Mouse (Mus musculus) heart, embryonic 12.5 days (tissue): Measurements from ENCODE around the gene Tex12. TPM values are rescaled to one million over a fixed set of nuclear protein-coding genes. Genes with fewer than 3 reads are reported as not detected.

ENCODE experiments used
- ATAC-seq: fragments of 200-750 bp; cut with Nextera tagmentation; 2 replicates; pipeline ENCODE4 v1.8.0; 2017; ENCODE audit warnings: moderate TSS enrichment, moderate library complexity; ENCODE audit not compliant: insufficient number of reproducible peaks, low FRiP score
- H3K27ac ChIP-seq: fragments of 300-500 bp; sonication (generic); 2 replicates; pipeline ENCODE4 v1.5.1; 2016; ENCODE audit warnings: mild to moderate bottlenecking, moderate library complexity; ENCODE audit not compliant: poor library complexity, severe bottlenecking
- H3K27me3 ChIP-seq: fragments of 300-500 bp; sonication (generic); replicated peaks from 2 replicates; pipeline ENCODE4 v1.6.1; 2016; ENCODE audit warnings: mild to moderate bottlenecking, moderate library complexity
- H3K36me3 ChIP-seq: fragments of 300-500 bp; sonication (generic); 2 replicates; pipeline ENCODE4 v1.6.1; 2016; ENCODE audit warnings: mild to moderate bottlenecking, moderate library complexity
- H3K4me1 ChIP-seq: fragments of 300-500 bp; sonication (generic); replicated peaks from 2 replicates; pipeline ENCODE4 v1.6.1; 2016; ENCODE audit warnings: mild to moderate bottlenecking
- H3K4me2 ChIP-seq: fragments of 300-500 bp; sonication (generic); 2 replicates; pipeline ENCODE4 v1.6.1; 2016; ENCODE audit warnings: mild to moderate bottlenecking, moderate library complexity
- H3K4me3 ChIP-seq: fragments of 300-500 bp; sonication (generic); 2 replicates; pipeline ENCODE4 v1.5.1; 2016; ENCODE audit warnings: mild to moderate bottlenecking
- H3K9ac ChIP-seq: fragments of 300-500 bp; sonication (generic); 2 replicates; pipeline ENCODE4 v1.6.1; 2016; ENCODE audit warnings: mild to moderate bottlenecking, moderate library complexity
- H3K9me3 ChIP-seq: fragments of 300-500 bp; sonication (generic); replicated peaks from 2 replicates; pipeline ENCODE4 v1.6.1; 2016; ENCODE audit warnings: mild to moderate bottlenecking, moderate library complexity
- WGBS: fragments of 180-500 bp; shearing (Covaris S2); methylation state at CpG from one replicate; pipeline ENCODE4 v1.1.7; 2016; 5-methylcytosine and 5-hydroxymethylcytosine counted together
- polyA plus RNA-seq: library from polyadenylated mRNA; unstranded; fragments of >200 nt; fragmentation: Nextera tagmentation; extraction: Ambion mirVana; gene quantifications from 2 replicates; pipeline ENCODE4 v1.2.1, GENCODE M21; 2016

Tex12 gene
- polyA plus RNA-seq = 0.22 TPM in 1 of 2 replicates, not detected in the other

DNA sequence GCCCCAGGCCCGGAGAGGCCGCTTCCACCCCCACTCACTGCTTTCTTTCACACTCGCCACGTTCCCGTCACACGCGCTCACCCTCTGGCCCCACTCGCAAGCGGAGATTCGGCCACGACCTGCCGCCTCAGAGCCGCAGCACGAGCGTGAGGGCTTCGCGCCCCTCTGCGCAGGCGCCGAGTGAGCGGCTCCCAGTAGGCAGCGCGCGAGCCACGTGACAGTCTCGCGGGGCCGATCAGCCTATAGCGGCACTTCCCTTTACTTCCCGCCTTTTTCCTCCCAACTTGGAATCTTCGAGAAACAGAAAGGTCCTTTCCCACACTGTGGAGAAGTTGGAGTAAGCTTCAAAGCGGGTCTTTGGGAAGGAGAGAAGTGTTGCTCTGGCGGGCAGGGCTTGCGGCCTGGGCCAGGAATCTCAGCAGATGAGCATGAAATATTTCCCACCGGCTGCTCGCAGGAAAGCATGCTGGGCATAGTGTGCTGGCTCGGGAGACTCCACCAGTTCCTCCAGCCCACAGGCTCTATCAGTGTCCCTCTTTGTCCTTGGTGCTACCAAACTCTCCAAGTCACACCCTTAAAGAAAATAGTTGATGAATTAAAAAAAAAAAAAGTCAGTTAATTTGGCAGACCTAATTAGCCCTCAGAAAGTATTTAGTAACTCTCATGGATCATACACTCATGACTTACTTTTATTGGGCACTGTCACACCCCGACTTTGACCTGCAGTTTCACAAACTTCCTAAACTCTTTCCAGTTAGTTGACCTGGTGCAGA lies at the start of gene Tex12:
Gene Tex12 (minus strand): TSS at position 181 of the 773 bp plus-strand sequence.
- Histone ChIP-seq H3K9me3 (peaks cover 7% of the 10 kb centered on the region), H3K4me3 (no peak within 1 kb of the TSS), H3K36me3 (no peaks in the 10 kb centered on the region), H3K9ac (no peak within 1 kb of the TSS), H3K4me1 (peaks cover 8% of the 10 kb centered on the region; the same call in 1 of the 2 replicates), H3K4me2 (no peak within 1 kb of the TSS), H3K27ac (no peak within 1 kb of the TSS), H3K27me3 (no peaks in the 10 kb centered on the region; the same call in 1 of the 2 replicates)
- ATAC-seq = no peak
- WGBS = 79% methylated on average over 38 of the region's 38 CpGs

DNA sequence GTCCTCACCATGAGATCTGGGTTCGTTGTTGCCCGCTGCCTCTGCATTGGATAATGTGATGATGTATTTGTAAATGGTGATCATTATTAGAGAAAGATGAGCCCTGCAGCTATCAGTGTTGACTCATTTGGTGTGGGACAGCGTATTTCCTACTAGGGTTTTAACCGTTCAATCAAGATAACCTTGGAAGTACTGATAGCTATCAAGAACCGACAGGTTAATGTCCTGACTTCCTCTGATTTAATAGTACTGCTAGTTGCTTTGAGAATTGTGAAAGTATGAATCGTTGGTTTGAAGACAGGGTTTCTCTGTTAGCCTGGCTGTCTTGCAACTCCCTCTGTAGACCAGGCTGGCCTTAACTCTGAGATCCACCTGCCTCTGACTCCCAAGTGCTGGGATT lies 43.2 kb upstream of the Tex12 start:
- Histone ChIP-seq H3K4me2 (peak overlapping the region; percentile 76), H3K27me3 (no peaks in the 10 kb centered on the region), H3K4me1 (peaks cover 37% of the 10 kb centered on the region), H3K4me3 (peak overlapping the region; percentile 91), H3K27ac (peak overlapping the region; percentile 91), H3K9me3 (no peaks in the 10 kb centered on the region), H3K9ac (peak overlapping the region; percentile 91), H3K36me3 (peaks cover 47% of the 10 kb centered on the region)
- 4% methylated on average over 6 of the region's 6 CpGs for WGBS
- peak; percentile 8 for ATAC-seq

DNA sequence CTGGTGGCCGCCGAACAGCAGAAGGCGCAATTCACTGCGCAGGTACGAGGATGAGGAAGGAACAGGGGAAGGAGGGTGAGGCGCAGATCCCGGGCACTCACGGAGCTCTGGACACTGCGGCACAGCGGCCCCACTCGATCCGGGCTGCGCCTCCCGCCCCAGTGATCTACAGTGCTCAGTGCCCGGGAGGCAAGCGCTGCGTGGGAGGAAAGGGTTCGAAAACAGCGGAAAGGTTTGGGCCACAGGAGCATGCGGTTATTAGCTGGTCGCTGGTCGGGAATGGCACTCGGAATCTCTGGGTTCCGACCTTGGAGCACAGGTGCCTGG lies 42.8 kb upstream of the Tex12 start:
- Histone ChIP-seq H3K36me3 (peaks cover 48% of the 10 kb centered on the region), H3K4me1 (peaks cover 37% of the 10 kb centered on the region), H3K4me3 (peak overlapping the region; percentile 91), H3K4me2 (peak overlapping the region; percentile 76), H3K27me3 (no peaks in the 10 kb centered on the region), H3K27ac (peak overlapping the region; percentile 91), H3K9me3 (no peaks in the 10 kb centered on the region), H3K9ac (peak overlapping the region; percentile 91)
- WGBS = 0% methylated on average over 24 of the region's 24 CpGs
- peak; percentile 87 for ATAC-seq

DNA sequence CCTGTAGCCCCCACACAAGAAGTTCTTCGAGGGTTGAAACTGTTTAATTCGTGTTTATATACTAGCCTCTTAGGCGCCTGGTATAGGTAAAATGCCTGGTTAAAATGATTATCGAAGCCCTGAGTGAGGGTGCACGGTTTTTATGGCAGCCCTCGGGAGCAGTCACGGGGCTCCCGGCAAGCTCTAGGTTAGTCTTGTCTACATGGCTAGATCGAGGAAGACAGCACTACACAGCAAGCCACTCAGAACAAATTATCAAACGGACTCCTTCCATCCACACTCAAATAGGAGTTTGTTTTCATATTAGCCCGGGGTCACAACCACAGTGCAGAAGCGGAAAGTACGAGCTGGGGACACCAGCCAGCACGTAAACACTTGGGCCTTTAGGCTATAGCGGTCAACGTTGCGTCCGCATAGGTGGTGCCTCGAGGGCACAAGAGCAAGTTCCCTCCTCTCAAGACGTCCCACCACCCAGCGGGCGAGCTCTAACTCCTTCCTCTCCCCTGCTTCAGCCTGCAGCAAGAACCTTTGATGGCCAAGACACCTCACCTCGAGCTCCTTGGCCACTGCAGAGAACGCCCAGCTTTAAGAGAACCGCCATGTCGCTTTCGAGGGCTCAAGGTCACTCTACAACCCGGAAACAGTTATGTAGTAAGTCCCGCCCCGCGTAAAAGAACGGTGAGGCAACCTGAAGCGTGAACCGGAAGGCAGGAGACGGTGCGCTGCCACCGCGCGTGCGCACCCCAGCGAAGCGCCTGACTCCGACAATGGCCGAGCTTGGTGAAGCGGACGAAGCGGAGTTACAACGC lies 42.3 kb upstream of the Tex12 start, which contains the start of the genes Sdhd and Timm8b:
Gene Sdhd (minus strand): TSS at position 624 of the 809 bp plus-strand sequence.
Gene Timm8b (plus strand): TSS at position 722 of the 809 bp plus-strand sequence.
- Histone ChIP-seq H3K27me3 (no peaks in the 10 kb centered on the region), H3K9ac (peak within 1 kb of the TSS; percentile 91), H3K27ac (peak within 1 kb of the TSS; percentile 91), H3K4me1 (peaks cover 37% of the 10 kb centered on the region), H3K4me2 (peak within 1 kb of the TSS; percentile 76), H3K4me3 (peak within 1 kb of the TSS; percentile 91), H3K36me3 (peaks cover 49% of the 10 kb centered on the region), H3K9me3 (no peaks in the 10 kb centered on the region)
- ATAC-seq = peak; percentile 97
- under 1% methylated on average over 48 of the region's 48 CpGs for WGBS

DNA sequence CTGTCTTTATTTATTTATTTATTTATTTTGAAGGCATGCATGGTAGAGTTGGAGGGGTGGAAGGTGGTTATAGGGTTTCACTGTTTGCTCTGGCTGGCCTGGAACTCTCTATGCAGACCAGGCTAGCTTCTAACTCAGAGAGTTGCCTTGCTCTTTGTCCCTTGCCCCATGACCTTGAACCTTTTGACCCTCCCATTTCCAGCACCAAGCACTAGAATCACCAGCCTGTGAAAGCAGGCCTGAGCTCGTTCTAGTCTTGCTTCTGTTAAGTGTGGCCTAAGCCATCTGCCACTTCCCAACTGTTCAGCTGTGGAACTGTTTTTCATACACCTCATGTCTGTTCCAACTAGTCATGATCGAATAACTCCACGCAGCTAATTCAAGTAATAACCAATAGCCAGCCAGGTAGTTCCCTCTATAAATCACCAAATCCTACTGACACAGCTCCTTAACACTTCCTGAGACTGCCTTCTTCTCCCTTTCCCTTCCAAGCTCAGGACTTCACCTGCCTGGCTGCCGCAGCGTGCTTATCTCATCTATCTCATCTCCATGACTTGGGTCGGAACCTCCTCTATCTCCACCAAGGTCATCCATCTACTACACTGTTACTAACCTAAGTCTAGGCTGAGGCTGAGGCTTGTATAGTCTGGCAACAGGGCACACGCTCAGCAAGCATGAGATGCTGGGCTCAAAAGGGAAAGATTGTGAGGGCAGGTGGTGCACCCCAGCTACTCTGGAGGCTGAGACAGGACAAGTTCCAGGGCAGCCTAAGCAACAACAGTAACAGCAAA lies 41.1 kb upstream of the Tex12 start:
- peaks cover 50% of the 10 kb centered on the region for H3K36me3 ChIP-seq
- H3K27ac ChIP-seq = 0 out of 2 replicates have a peak overlapping the region, but pooled peaks have one; percentile 43
- peak overlapping the region; percentile 76 for H3K4me2 ChIP-seq
- H3K4me3 ChIP-seq = peak overlapping the region; percentile 91
- no peaks in the 10 kb centered on the region for H3K27me3 ChIP-seq
- ATAC-seq = no peak
- H3K9ac ChIP-seq = peak overlapping the region; percentile 91
- no peaks in the 10 kb centered on the region for H3K9me3 ChIP-seq
- 72% methylated on average over 7 of the region's 7 CpGs for whole genome bisulfite sequencing
- H3K4me1 ChIP-seq = peaks cover 37% of the 10 kb centered on the region

DNA sequence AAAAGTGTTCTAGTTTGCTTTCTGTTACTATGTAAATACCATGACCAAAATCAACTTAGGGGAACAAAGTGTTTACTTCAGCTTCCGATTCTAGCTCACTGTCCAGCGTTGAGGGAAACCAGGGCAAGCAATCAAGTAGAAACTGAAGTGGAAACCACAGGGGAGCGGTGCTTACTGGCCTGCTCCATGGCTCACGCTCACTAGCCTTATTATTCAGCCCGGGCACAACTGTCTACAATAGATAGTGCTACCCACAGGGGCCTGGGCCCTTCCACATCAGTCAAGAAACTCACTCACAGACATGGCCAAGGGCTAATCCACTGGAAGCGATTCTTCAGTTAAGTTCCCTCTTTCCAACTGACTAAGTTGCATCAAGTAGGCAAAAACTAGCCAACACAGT lies 40.4 kb upstream of the Tex12 start:
- peak overlapping the region; percentile 35 for H3K9ac ChIP-seq
- H3K27ac ChIP-seq = peak overlapping the region; percentile 6; the same call in 1 of the 2 replicates
- peak overlapping the region; percentile 91 for H3K4me3 ChIP-seq
- no peak for ATAC-seq
- 65% methylated on average over 6 of the region's 6 CpGs for WGBS
- peaks cover 37% of the 10 kb centered on the region for H3K4me1 ChIP-seq
- H3K9me3 ChIP-seq = no peaks in the 10 kb centered on the region
- H3K27me3 ChIP-seq = no peaks in the 10 kb centered on the region
- H3K36me3 ChIP-seq = peaks cover 51% of the 10 kb centered on the region
- H3K4me2 ChIP-seq = peak overlapping the region; percentile 76

DNA sequence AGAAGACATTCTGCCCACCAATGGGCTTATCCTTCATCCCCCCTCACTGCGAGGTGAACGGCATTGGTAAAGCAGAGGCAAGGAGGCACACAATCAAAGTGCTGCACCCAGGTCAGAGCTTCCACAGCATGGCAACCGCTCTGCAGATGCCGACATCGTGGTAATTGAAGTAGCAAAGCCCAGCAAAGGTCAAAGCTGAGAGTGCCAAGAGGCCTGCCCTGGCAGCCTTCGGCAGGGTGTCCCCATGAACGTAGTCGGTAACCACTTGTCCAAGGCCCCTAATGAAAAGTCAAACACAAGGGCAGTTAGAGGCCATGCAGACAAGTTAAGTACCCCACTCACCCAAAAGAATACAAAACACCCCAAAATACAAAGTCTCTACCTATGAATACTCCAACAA lies 35.8 kb upstream of the Tex12 start:
- Histone ChIP-seq H3K27ac (no peak overlapping the region), H3K4me3 (no peak overlapping the region), H3K9ac (no peak overlapping the region), H3K36me3 (peaks cover 55% of the 10 kb centered on the region), H3K4me2 (no peak overlapping the region), H3K27me3 (no peaks in the 10 kb centered on the region), H3K9me3 (no peaks in the 10 kb centered on the region), H3K4me1 (peaks cover 17% of the 10 kb centered on the region)
- ATAC-seq = no peak
- 92% methylated on average over 8 of the region's 8 CpGs for WGBS

DNA sequence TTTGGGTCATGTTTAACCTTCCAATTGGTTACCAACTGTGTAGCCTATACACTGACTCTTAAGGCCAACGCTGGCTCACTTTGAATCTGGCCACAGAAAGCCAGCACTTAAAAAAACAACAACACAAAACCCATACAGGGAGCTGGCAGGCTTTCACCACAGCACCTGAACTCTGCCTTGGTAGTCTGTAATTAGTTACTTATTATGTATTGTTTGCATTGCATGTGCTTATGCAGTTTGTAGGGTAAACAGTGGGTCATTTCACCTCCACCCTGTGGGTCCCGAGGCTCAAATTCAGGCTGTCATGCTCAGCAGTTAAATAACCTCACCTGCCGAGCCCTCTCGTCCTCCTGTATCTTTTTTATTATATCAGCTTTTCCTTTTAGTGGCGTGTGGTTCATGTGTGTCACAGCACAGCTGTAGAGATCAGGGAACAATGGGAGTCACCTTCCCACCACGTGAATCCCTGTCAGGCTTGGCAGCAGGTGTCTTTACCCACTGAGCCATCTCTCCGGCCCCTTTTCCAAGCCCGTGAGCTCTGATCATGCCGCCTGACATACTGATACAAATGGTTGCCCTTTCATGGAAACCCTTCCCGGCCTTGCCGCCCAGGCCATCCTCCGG lies 33.8 kb upstream of the Tex12 start:
- WGBS = 74% methylated on average over 12 of the region's 12 CpGs
- no peaks in the 10 kb centered on the region for H3K9me3 ChIP-seq
- peaks cover 48% of the 10 kb centered on the region for H3K36me3 ChIP-seq
- no peak overlapping the region for H3K4me3 ChIP-seq
- no peaks in the 10 kb centered on the region for H3K27me3 ChIP-seq
- H3K4me2 ChIP-seq = no peak overlapping the region
- H3K4me1 ChIP-seq = no peaks in the 10 kb centered on the region
- H3K27ac ChIP-seq = no peak overlapping the region
- no peak for ATAC-seq
- H3K9ac ChIP-seq = no peak overlapping the region

DNA sequence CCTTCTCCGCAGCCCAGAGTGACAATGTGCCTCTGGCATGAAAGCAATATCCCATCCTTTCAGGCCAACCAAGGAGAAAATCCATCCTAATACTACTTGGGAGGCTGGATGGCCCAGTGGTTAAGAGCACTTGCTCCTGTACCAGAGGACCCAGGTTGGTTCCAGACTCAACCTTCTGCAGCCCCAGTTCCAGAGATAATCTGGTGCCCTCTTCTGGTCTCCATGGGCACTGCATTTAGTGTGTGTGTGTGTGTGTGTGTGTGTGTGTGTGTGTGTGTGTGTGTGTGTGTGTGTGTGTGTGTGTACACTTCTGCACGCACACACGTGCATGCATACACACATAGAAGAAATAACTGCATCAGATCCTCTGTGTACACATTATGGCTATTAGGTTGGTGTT lies 32.4 kb upstream of the Tex12 start:
- no peaks in the 10 kb centered on the region for H3K9me3 ChIP-seq
- ATAC-seq = no peak
- H3K9ac ChIP-seq = no peak overlapping the region
- no peak overlapping the region for H3K4me3 ChIP-seq
- no peaks in the 10 kb centered on the region for H3K4me1 ChIP-seq
- no peaks in the 10 kb centered on the region for H3K27me3 ChIP-seq
- H3K4me2 ChIP-seq = no peak overlapping the region
- H3K27ac ChIP-seq = no peak overlapping the region
- H3K36me3 ChIP-seq = peaks cover 37% of the 10 kb centered on the region
- 76% methylated on average over 3 of the region's 3 CpGs for WGBS

DNA sequence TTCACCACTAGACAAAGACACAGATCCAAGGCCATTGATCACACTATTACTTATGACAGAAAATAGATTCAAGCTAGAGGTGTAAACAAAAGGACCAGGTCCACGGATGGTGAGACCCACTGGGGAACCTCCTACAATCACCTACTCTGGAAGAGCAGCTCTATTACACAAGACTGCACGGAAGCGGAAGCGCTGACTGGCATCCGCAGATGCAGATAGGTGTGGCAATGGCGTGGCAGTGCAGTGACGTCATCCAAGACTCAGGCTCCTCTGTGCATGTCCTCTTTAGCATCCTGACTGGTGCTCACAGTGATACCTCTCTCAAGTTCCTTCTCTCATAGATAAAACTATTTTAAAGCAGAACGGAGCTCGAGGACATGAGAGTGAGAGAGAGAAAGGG lies 31.8 kb upstream of the Tex12 start:
- 87% methylated on average over 9 of the region's 9 CpGs for WGBS
- no peak overlapping the region for H3K4me3 ChIP-seq

More for the DNA sequence above, 31.8 kb upstream of the Tex12 start:
- peaks cover 31% of the 10 kb centered on the region for H3K36me3 ChIP-seq
- H3K9me3 ChIP-seq = no peaks in the 10 kb centered on the region
- H3K9ac ChIP-seq = no peak overlapping the region
- no peaks in the 10 kb centered on the region for H3K4me1 ChIP-seq
- no peak overlapping the region for H3K4me2 ChIP-seq
- H3K27me3 ChIP-seq = no peaks in the 10 kb centered on the region
- H3K27ac ChIP-seq = no peak overlapping the region
- ATAC-seq = no peak
